Mouse (Mus musculus) neutrophil, adult 5-6 weeks (primary cell): ENCODE measurements at regions not wholly inside any gene's neighbourhood (a gene's known extent, or its start where the extent isn't known, plus 50 kb on each side); places are given as distances from the start of the nearest gene placed in this dataset.

Experiments
- ATAC-seq: fragments of 151-379, 151-347 bp; 2 replicates; pipeline ENCODE4 v1.8.0; 2017; ENCODE audit warnings: mild to moderate bottlenecking, moderate TSS enrichment; ENCODE audit not compliant: insufficient number of reproducible peaks, poor library complexity, low FRiP score, severe bottlenecking; ENCODE audit errors: extremely low read depth

- no peak for ATAC-seq
These were observed 327.2 kb downstream of the Fam198b start for GRCm38 (mm10) chr3:80211323-80212109.

- no peak for ATAC-seq
These were observed 364.3 kb downstream of the Fam198b start for GRCm38 (mm10) chr3:80248611-80249010.

- ATAC-seq = no peak
These were observed 365.6 kb downstream of the Fam198b start for GRCm38 (mm10) chr3:80249974-80250373.

- ATAC-seq = no peak
These were observed 371.0 kb downstream of the Fam198b start for GRCm38 (mm10) chr3:80255304-80255703.

- no peak for ATAC-seq
These were observed 372.1 kb downstream of the Fam198b start for GRCm38 (mm10) chr3:80256383-80256782.

GRCm38 (mm10) chr3:80263095-80263494 lies 378.8 kb downstream of the Fam198b start:
- ATAC-seq = no peak

GRCm38 (mm10) chr3:80284656-80285055 lies 400.3 kb downstream of the Fam198b start:
- ATAC-seq = no peak

- ATAC-seq = no peak
These were observed 400.9 kb downstream of the Fam198b start for GRCm38 (mm10) chr3:80285246-80285645.

- no peak for ATAC-seq
These were observed 409.2 kb downstream of the Fam198b start for GRCm38 (mm10) chr3:80293485-80293884.

GRCm38 (mm10) chr3:80307632-80308031 lies 423.3 kb downstream of the Fam198b start:
- no peak for ATAC-seq

GRCm38 (mm10) chr3:80309931-80310330 lies 425.6 kb downstream of the Fam198b start:
- no peak for ATAC-seq

- no peak for ATAC-seq
These were observed 427.4 kb downstream of the Fam198b start for GRCm38 (mm10) chr3:80311689-80312088.

GRCm38 (mm10) chr3:80322291-80322690 lies 438.0 kb downstream of the Fam198b start:
- ATAC-seq = no peak

- no peak for ATAC-seq
These were observed 440.4 kb downstream of the Fam198b start for GRCm38 (mm10) chr3:80324726-80325125.

GRCm38 (mm10) chr3:80331776-80332175 lies 447.4 kb downstream of the Fam198b start:
- no peak for ATAC-seq

GRCm38 (mm10) chr3:80334446-80334893 lies 450.1 kb downstream of the Fam198b start:
- ATAC-seq = no peak

- no peak for ATAC-seq
These were observed 451.9 kb downstream of the Fam198b start for GRCm38 (mm10) chr3:80336123-80336674.

- ATAC-seq = no peak
These were observed 434.7 kb downstream of the Gria2 start for GRCm38 (mm10) chr3:80367972-80368371.

- ATAC-seq = no peak
These were observed 433.3 kb downstream of the Gria2 start for GRCm38 (mm10) chr3:80369214-80369941.

GRCm38 (mm10) chr3:80372436-80372835 lies 430.2 kb downstream of the Gria2 start:
- ATAC-seq = no peak
